Mouse (Mus musculus): ENCODE data around the gene Ikzf3.

Gene Ikzf3

GRCm38 (mm10) chr11:98472696-98473095 lies 73.1 kb downstream of the Ikzf3 start:
- no peak for DNase-seq

GRCm38 (mm10) chr11:98470795-98471194 lies 75.0 kb downstream of the Ikzf3 start:
- DNase-seq, result no peak

GRCm38 (mm10) chr11:98469761-98470714 lies 75.8 kb downstream of the Ikzf3 start:
- no peak for DNase-seq

DNA sequence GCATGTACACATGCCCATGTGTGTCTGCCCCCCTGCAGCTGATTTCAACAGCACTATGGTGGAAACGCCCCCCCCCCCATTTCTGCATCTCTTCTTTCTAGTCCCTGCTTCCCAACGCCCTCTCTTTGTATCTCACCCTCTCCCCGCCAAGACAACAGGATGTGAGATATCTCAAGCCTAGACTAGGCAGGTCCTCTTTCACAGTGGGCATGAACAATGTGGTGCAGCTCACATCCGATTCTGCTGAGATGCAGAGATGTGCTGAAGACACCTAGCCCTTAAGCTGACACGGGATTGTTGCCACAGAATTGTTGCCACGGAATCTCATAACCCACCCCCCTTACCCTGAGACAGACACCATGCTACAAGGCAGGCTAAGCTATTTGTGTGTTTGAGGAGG lies 81.3 kb downstream of the Ikzf3 start:
- no peak for DNase-seq

GRCm38 (mm10) chr11:98463911-98464310 lies 81.9 kb downstream of the Ikzf3 start:
- no peak for DNase-seq

DNA sequence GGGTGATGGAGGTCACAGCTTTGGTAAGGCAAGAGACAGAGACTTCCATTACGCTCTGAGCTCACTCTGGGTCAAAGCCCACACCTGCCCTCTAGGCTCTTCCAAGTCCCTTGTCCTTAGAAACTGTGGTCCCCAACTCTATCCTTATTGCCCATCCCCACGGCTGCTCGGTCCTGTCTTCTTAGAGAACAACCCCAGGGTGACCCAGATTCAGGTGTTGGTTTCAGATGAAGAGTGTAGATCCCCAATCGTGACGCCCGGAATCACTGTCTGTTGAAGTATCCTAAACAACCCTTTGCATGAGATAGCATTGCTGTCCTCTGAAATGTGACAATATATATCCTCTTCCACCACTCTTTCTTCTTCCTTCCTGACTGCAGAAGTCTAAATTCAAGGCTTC lies 83.6 kb downstream of the Ikzf3 start:
- no peak for DNase-seq

DNA sequence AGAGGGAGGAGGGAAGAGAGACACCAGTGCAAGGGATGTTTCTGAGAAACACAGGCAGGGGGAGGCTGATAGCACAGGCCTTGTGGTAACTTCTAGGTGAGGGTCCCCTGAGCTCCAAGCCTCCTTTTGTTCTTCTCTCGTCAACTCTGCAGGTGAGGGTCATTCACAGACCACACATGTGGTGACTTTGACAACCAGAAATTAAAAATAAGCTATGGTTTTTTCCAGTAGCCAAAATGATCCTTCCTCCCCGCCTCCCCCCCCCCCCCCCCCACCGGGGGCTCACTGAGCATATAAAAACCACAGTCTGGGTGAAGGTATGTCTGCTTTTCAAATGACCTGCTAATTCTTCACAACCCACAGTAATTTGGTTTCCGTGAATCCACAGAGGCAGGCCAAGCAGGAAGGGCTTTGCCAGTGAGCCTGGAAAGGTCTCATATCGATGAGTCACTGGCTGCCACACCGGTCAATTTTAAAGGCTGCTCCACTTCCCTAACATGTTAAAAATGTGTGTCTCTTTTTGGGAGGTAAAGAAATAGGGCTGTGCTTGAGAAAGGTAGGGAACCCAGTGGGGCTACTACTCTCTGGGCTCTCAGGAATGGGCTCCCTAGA lies 84.6 kb downstream of the Ikzf3 start:
- DNase-seq, result no peak

- no peak for DNase-seq
Observed at GRCm38 (mm10) chr11:98459860-98460259, 86.0 kb downstream of the Ikzf3 start.

GRCm38 (mm10) chr11:98459071-98459741 lies 86.6 kb downstream of the Ikzf3 start:
- DNase-seq, result no peak

- DNase-seq, result no peak
Observed at GRCm38 (mm10) chr11:98458121-98458990, 87.5 kb downstream of the Ikzf3 start.

GRCm38 (mm10) chr11:98457367-98458120 lies 88.3 kb downstream of the Ikzf3 start:
- peak; percentile 89 for DNase-seq

GRCm38 (mm10) chr11:98456945-98457344 lies 88.9 kb downstream of the Ikzf3 start:
- DNase-seq, result no peak

DNA sequence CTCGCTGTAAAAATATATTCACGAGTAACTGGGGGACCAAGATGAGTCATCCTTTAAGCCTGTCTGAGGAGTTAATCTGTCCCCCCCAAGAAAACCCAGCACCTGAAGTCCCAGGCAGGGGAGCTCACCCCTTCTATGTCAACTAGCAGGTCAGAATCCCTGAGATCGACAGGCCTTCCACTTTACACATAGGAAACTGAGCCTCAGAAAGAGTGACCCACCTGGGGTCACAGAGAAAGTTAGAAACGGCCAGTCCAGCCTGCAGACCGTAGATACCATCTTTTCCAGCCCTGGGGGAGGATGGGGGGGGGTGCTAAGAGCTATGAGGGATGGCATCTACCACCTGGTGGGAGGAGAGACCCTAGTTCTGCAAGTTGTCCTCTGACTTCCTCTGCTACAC lies 89.3 kb downstream of the Ikzf3 start:
- no peak for DNase-seq

DNA sequence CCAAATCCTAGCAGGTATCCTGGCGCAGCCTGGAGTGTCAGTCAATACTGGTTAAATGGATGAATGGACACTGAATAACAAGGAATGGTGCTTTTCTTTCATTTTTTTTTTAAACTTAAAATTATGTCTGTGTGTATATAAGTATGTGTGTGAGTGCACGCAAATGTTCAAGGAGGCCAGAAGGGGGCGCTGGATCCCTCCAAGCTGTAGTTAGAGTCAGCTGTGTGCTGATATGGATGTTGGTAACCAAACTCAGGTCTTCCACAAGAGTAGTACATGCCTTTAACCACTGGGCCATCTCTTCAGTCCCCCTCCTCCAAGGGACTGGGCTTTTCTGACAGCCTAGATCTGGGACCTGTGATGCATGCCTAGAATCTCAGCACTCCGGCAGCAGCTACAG lies 90.3 kb downstream of the Ikzf3 start:
- DNase-seq, result no peak

- DNase-seq, result no peak
Observed at GRCm38 (mm10) chr11:98449921-98450771, 95.7 kb downstream of the Ikzf3 start.

DNA sequence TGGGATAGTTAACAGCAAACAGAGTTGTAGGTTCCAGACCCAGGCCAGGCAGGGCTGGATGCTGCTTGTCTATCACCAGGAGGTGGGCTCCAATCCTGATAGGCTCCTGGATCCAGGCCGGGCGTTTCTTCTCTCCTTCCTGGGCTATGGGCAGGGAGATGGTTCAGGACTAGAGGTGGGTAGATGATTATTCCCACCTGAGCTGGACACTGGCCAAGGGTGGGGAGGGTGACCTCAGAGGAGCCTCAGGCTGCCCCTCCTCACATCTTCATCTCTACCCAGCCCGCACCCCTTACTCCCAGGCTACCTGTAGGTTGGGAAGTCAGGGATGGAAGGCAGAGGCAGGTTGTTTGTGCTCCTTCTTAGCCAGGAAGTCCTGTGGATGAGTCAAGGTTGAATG lies 96.4 kb downstream of the Ikzf3 start:
- no peak for DNase-seq

- no peak for DNase-seq
Observed at GRCm38 (mm10) chr11:98448191-98448790, 97.5 kb downstream of the Ikzf3 start.

DNA sequence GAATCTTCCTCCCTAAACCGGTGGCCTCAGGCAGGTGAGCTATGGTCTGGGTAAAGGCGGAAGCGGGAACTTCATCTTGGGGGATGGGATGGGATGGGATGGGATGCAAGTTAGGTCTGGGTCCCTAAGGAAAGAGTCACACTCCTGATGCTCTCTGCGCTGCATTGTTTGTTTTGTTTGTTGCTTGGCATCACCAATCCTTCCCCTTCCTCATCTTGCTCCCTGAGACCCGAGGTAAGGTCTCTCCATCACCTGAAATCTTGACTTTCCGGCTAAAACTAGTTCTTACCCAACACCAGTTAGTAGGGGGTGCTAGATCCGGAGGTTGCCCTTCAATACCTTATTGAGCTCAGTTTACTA lies 98.4 kb downstream of the Ikzf3 start:
- no peak for DNase-seq

DNA sequence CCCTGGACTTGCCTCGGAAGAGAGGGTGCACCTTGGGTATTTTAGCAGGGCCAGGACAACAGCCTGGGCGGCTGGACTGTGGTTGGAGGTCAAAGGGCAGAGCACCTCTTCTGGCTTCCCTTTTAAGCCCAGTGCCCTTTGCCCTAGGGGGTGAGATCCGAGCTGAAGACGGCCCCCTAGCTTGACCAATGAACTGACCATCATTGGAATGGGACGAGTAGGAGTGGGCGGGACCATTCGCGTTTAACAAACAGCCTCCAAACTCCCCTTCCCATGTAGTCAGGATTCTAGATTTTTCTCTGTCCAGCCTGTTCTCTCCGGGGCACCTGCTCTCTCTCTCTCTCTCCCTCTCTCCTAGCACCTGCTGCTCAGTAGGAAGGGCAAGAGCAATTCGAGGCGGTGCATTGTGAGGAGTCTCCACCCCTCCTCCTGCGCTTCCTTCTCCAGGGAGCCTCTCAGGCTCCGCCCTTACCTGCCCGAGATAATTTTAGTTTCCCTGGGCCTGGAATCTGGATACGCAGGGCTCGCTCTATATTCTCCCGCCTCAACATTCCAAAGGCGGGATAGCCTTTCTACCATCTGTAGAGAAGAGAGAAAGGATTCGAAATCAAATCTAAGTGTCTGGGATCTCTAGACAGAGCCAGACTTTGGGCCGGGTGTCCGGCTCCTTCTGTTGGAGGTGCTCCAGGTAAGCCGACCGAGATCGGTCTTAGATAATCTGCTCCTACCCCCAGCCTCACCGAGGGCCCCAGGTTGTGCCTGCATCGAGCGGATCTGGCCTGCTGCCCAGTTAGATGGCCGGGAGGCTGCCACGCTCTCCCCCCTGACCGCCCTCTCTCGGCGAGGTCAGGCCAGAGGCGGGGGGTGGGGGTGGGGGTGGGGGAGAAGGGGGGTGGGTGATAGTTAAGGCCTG lies 99.0 kb downstream of the Ikzf3 start:
- peak; percentile 51 for DNase-seq

GRCm38 (mm10) chr11:98446213-98446561 lies 99.6 kb downstream of the Ikzf3 start, which contains the start of gene Grb7:
Gene Grb7, plus strand, starts transcription at chr11:98446394.
- no peak for DNase-seq

Measured in retina, postnatal 1 day (tissue).